Mouse (Mus musculus) urinary bladder, postnatal 4 days (tissue): Measurements from ENCODE around the gene Crybb3.

Experiments used
- DNase-seq, 2 experiments: peaks; one replicate each; pipeline ENCODE4 v3.0.0; 2021 to 2022; ENCODE audit warnings: low spot score in 2 of 2

Gene Crybb3

DNA sequence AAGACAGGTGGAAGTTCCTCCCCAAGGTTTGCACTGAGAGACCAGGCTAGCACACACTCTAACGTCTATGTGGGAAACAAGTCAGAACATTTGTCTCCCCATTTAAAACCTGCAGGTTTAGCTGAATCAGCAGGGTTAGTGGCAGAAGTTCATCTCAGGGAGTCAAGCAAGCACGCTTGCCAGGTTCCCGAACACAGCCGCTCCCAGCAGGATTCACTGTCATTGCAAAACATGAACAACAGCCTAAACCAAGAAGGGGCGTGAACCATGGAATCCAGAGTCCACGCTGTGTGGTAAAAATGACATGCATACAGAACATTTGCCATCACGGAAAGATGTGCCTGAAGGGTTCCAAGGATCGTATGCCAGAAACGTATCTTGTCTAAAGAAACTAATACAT lies 23.7 kb upstream of the Crybb3 start:
- DNase-seq: no peak

DNA sequence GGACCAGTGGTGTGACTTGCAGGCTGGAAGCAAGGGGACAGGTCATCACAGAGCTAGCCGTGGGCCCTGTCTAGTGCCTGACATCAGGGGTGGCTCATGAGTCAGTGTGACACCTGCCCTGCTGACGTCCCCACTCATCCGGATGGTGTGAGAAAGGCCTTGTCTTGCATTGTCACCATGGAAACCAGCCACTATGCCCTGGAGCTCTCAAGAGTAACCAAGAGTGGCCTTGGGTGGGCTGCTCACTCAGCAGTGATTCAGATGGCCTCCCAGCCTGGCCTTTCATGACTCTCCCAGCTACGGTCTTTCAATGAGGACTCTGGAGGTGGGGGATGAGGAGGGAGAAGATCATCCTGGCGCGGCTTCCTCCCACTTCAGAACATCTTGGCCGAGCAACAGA lies 21.1 kb upstream of the Crybb3 start:
- DNase-seq: no peak

DNA sequence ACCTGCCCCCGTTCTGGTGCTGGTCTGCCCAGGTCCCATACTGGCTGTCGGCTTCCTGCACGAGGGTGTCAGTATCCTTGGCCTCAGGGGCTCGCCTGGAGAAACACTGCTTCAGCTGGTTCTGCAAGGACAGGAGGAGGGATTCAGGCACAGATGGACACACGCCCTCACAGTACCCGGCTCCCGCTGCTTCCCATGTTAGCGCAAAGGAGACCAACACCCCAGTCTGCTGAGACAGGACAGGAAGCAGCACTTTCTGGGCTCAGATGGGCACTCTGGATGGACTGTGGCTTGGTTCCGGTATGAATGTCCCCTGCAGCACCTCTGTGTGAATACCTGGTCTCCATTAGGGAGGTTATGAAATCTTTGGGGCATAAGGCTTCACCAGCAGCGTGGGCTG lies 20.1 kb upstream of the Crybb3 start:
- DNase-seq: no peak

DNA sequence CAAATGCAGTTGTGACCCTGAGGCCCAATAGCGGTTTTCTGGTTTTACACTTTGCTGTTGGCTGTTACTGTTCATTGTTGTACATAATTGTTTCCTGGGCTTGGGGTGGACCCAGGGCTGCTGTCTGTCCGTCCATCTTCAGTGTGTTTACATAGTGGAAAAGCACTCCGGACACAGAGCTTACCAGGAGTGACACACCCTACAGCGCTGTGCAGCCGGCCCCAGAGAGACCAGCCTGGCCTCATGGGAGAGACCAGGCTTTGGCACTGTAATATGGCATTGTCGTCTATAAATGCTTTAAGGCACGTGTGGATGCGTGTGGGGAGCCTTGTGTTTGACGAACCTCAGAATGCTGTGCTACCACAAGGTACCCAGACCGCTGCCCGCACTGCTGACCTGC lies 19.0 kb upstream of the Crybb3 start:
- DNase-seq: no peak

GRCm38 (mm10) chr5:113099546-113099945 lies 18.2 kb upstream of the Crybb3 start:
- DNase-seq: peak; percentile 79 to 93

DNA sequence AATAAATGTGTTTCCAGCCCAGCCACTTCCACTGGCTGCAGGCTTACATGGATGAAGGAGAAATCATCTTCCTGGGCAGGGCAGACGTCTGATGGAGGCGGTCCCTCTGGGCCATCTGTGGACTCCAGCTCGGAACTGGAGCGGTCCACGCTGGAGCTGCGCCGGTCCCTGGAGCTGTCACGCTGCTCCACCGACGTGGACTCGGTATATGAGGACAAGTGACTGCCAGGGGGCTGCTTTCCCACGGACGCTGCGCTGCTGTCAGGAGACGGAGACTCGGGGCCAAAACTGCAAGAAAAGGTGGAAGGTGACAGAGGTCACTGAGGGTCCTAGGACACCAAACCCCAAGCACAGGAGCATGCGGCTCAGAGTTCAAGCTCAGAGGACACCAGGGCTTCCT lies 16.2 kb upstream of the Crybb3 start:
- no peak for DNase-seq

DNA sequence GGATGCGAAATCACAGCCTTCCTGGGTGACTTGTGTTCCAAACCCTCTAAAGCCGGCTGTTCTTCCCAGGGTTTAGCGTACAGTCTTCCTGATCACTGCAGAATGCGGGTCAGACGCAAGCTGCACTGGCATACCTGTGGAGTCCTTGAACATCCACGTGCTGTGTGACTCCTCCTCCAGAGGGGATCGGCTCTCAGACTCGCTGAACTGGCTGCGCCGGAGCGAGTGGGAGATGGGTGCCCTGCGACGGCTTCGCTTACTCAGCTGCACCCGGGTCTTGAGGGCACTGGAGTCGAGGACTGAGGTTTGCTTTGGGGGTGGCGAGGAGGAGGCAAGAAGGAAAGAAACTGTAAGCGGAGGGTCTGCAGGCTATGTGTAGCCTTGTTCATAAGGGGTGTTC lies 14.1 kb upstream of the Crybb3 start:
- DNase-seq: no peak

DNA sequence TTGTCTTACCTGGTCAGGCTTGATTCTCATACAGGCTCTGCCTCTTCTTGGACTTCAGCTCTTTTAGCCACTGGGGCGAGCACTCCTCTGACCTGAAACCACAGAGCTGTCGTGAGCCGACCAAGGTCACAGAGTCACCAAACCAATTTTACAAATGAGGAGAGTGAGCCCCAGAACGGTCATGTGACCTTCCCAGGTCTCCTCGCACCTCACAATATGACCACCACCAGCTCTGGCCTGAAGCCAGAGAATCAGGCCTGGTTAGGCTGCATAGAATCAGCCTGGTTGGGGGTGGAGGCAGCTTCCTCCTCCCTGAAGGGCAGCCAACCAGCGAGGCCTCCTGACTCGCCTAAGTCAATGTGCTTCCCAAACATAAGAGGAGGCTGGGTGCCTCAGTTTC lies 11.0 kb upstream of the Crybb3 start:
- no peak for DNase-seq

DNA sequence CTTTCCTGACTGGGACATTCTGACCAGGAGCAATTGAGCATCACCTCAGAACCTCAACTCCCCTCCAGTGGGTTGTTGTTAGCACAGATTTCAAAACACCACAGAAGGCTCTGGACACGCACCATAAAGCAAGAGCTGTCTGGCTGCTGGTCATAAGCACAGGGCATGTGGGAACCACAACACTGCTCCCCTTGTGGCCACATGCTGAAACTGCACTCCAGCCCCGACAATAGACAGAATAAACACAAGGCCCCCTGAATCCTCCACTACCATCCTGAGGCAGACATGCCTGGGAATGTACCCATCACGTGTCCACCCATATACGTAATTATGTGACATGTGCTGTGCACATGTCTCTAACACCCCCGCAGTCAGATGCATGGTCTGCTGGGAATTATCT lies 9.8 kb upstream of the Crybb3 start:
- DNase-seq: no peak

DNA sequence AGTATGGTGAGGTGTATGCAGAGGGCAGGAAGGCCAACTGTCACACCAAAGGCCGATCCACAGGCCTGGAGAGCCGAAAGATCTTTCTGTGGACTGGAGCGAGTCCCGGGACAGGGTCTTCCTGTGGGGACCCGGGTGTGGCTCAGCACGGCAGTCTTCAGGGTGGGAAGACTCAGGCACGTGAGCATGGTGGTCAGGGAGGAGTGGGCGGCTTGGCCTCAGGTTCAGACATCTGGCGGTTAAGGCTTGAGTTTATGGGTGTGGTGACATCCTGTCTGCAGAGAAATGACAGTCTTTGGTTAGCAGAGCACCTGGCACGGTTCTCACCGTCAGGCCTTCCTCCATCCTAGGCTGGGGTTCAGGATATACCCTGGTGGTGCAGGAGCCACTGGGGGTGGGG lies 9.4 kb upstream of the Crybb3 start:
- DNase-seq: no peak

GRCm38 (mm10) chr5:113090077-113090690 lies 8.8 kb upstream of the Crybb3 start:
- no peak for DNase-seq

DNA sequence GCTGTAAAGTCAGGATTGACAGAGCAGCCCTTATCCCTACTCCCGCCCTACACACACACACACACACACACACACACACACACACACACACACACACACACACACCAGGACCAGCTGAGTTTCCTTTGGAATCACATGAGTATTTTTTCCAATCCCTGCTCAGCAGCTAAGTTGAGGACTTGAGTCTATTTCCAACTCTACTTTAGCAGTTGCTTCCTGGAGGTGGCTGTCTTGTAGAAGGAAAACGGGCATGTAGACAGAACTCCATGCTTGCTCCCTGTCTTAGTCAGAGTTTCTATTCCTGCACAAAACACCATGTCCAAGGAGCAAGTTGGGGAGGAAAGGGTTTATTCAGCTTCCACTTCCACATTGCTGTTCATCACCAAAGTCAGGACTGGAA lies 6.1 kb upstream of the Crybb3 start:
- no peak for DNase-seq

GRCm38 (mm10) chr5:113086990-113087389 lies 5.6 kb upstream of the Crybb3 start:
- no peak for DNase-seq

DNA sequence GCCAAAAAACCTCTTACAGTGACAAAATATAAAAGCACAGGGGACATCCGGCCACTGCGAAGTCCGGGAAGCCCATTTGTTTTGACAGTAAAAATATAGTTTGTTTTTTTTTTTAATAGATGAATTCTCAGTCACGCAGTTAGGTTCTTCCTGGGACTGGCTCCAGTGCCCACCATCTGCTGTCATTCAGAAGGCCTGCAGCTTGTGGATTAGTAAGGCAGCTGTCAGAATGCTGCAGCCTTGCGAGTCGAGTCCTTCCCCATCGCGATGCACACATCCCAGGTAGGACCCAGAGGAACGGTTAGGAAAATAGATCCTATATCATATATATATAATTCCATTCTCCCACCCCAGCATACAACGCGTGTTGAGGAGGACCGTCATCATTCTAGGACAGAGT lies 5.1 kb upstream of the Crybb3 start:
- no peak for DNase-seq

GRCm38 (mm10) chr5:113085931-113086330 lies 4.5 kb upstream of the Crybb3 start:
- no peak for DNase-seq

DNA sequence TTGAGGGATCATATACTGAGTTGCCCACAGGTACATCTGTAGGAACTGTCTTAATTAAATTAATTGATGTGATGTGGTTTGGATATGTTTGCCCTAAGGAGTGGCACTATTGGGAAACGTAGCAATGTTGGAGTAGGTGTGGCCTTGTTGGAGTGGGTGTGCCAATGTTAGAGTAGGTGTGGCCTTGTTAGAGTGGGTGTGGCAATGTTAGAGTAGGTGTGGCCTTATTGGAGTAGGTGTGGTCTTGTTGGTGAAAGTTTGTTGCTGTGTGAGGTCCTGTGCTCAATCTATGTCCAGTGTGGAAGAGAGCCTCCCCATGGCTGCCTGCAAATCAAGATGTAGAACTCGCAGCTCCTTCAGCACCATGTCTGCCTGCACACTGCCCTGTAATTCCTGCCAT lies 2.9 kb upstream of the Crybb3 start:
- DNase-seq: no peak

- no peak for DNase-seq
Measured at GRCm38 (mm10) chr5:113082356-113083168, 1.2 kb upstream of the Crybb3 start.

DNA sequence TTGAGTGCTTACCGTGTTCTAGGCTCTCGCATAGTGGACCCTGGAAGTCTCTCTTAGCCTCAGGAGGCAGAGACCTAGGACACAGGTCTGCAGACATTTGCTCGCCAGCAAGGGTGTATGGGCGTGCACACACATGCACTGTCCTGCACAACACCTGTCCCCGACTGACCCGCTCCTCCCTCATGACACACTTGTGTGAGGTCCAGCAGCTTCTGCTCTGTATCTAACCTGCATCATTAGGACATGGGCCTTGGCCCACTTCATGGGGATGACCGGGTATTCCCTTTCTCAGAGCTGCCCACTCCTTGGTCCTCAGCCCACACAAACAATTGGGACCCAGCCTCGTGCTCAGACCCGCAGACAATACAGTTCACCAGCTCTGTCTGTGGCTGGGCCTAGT lies 364 bp downstream of the Crybb3 start:
- no peak for DNase-seq

DNA sequence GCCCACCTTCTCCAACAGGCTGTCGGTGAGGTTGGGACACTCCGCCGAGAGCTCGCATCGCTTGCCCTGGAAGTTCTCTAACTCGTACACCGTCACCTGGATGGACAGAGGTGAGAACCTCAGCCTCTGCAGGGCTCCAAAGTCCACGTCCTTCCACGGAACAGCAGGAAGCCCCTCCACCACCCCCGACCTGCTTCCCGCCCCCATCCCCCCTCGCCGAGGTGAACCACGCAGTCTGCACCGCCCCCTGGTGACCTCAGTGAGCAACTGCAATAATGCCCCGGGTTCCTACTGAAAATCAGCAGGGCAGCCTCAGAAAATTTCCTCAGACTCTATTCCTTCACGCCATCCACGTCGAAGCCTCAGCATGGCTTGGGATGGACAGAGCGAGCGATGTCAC lies 1.6 kb downstream of the Crybb3 start:
- DNase-seq: no peak

- no peak for DNase-seq
Measured at GRCm38 (mm10) chr5:113078686-113079085, 2.7 kb downstream of the Crybb3 start.

- DNase-seq: no peak
Measured at GRCm38 (mm10) chr5:113070017-113070416, 11.4 kb downstream of the Crybb3 start, which contains the start of gene Crybb2. Gene Crybb2 (minus strand): TSS chr5:113070117.

- DNase-seq: peak; percentile 56 to 80
Measured at GRCm38 (mm10) chr5:113054308-113054707, 27.1 kb downstream of the Crybb3 start.

DNA sequence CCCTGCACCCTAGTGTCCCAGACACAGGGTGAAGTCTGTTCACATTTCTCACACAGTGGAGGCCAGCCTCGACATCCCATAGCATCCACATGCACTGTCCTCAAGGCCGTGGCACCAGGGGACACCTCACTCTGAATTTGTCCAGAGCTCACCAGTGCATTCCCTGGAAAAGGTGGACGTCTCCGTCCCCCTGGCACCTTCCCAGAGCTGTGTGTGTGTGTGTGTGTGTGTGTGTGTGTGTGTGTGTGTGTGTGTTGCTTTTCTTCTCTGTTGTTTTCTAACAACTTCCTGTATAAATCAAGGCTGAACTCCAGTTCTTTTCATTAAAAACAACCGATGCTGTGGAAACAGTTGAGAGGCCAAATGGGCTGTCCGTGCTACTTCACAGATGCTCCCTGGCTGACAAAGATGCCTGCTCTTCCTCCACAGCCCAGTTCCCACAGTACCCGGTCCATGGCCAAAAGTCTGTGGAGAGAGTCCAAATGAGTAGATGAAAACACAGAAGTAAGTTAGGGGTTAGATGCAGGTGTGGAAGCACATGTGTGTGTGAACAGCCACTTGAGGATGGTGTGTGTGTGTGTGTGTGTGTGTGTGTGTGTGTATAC lies 30.7 kb downstream of the Crybb3 start:
- DNase-seq: no peak
